Mouse (Mus musculus): ENCODE measurements around the gene Zc3h14. TPM values are rescaled to one million over a fixed set of nuclear protein-coding genes. Genes with fewer than 3 reads are reported as not detected.
A peak's percentile ranks its signal among the peaks of the same experiment; 100 is the strongest.

Zc3h14 gene
- 35.9 TPM for polyA plus RNA-seq (2012; fragmentation: generic; extraction: Trizol)

- Histone ChIP-seq H3K27me3 (ENCODE audit: control insufficient read depth, insufficient read depth, insufficient read length) (no peaks in the 10 kb centered on the region), H3K79me2 (ENCODE audit: control insufficient read depth, insufficient read depth) (peaks cover 47% of the 10 kb centered on the region), H3ac (ENCODE audit: control insufficient read depth, insufficient read length) (peak within 1 kb of the TSS; percentile 77), H3K4me2 (ENCODE audit: low read depth) (peak within 1 kb of the TSS; percentile 78), H3K36me3 (ENCODE audit: control insufficient read depth, insufficient read depth) (no peaks in the 10 kb centered on the region), H3K4me3 (peak within 1 kb of the TSS; percentile 34)
- TF ChIP-seq USF1 (IDR thresholded peaks at IDR 0.05; ENCODE audit: low read depth) (no peak), MYOG (IDR thresholded peaks at IDR 0.05; ENCODE audit: control insufficient read depth in 1 of 3, insufficient read depth in 1 of 3, insufficient read length in 2 of 3, low read depth in 2 of 3) (no peak), POLR2AphosphoS2 (IDR thresholded peaks at IDR 0.05; ENCODE audit: insufficient read length, low read depth) (peak; percentile 72), REST (IDR thresholded peaks at IDR 0.05; ENCODE audit: insufficient read depth, insufficient read length) (no peak), CEBPB (IDR thresholded peaks at IDR 0.05; ENCODE audit: insufficient read depth, poor library complexity, severe bottlenecking) (no peak), E2F4 (IDR thresholded peaks at IDR 0.05; ENCODE audit: insufficient read depth) (no peak), MYOD1 (IDR thresholded peaks at IDR 0.05; ENCODE audit: control insufficient read depth in 1 of 3, insufficient read length in 2 of 3, low read depth in 2 of 3) (peak in 1 of 3 experiments; percentile 4), POLR2A (IDR thresholded peaks at IDR 0.05; ENCODE audit: insufficient read length, low read depth) (peak; percentile 83), SRF (IDR thresholded peaks at IDR 0.05; ENCODE audit: control insufficient read depth, insufficient read length, low read depth) (no peak), TCF3 (IDR thresholded peaks at IDR 0.05; ENCODE audit: insufficient read length, low read depth) (no peak), TCF12 (IDR thresholded peaks at IDR 0.05; ENCODE audit: insufficient read depth, poor library complexity, severe bottlenecking) (no peak), MAX (IDR thresholded peaks at IDR 0.05; ENCODE audit: low read depth) (no peak)
Observed at GRCm38 (mm10) chr12:98746746-98747379, at the start of gene Zc3h14. TSS of gene Zc3h14 (plus strand) at chr12:98746964.

GRCm38 (mm10) chr12:98697202-98697601 is 49.6 kb upstream of the Zc3h14 start:
- no peak overlapping the region for H3K4me3 ChIP-seq
- no peaks in the 10 kb centered on the region for H3K79me2 ChIP-seq (ENCODE audit: control insufficient read depth, insufficient read depth)
- no peaks in the 10 kb centered on the region for H3K27me3 ChIP-seq (ENCODE audit: control insufficient read depth, insufficient read depth, insufficient read length)
- H3K4me2 ChIP-seq (ENCODE audit: low read depth) = no peak overlapping the region
- no peak overlapping the region for H3ac ChIP-seq (ENCODE audit: control insufficient read depth, insufficient read length)
- TF ChIP-seq POLR2A (IDR thresholded peaks at IDR 0.05; ENCODE audit: insufficient read length, low read depth) (no peak), CEBPB (IDR thresholded peaks at IDR 0.05; ENCODE audit: insufficient read depth, poor library complexity, severe bottlenecking) (no peak), SRF (IDR thresholded peaks at IDR 0.05; ENCODE audit: control insufficient read depth, insufficient read length, low read depth) (no peak), MAX (IDR thresholded peaks at IDR 0.05; ENCODE audit: low read depth) (no peak), E2F4 (IDR thresholded peaks at IDR 0.05; ENCODE audit: insufficient read depth) (no peak), POLR2AphosphoS2 (IDR thresholded peaks at IDR 0.05; ENCODE audit: insufficient read length, low read depth) (no peak), TCF12 (IDR thresholded peaks at IDR 0.05; ENCODE audit: insufficient read depth, poor library complexity, severe bottlenecking) (no peak), TCF3 (IDR thresholded peaks at IDR 0.05; ENCODE audit: insufficient read length, low read depth) (no peak), MYOD1 (IDR thresholded peaks at IDR 0.05; ENCODE audit: control insufficient read depth in 1 of 3, insufficient read length in 2 of 3, low read depth in 2 of 3) (no peak), MYOG (IDR thresholded peaks at IDR 0.05; ENCODE audit: control insufficient read depth in 1 of 3, insufficient read depth in 1 of 3, insufficient read length in 2 of 3, low read depth in 2 of 3) (no peak)
- peaks cover 38% of the 10 kb centered on the region for H3K36me3 ChIP-seq (ENCODE audit: control insufficient read depth, insufficient read depth)

- Histone ChIP-seq H3K27me3 (ENCODE audit: control insufficient read depth, insufficient read depth, insufficient read length) (no peaks in the 10 kb centered on the region), H3K79me2 (ENCODE audit: control insufficient read depth, insufficient read depth) (no peaks in the 10 kb centered on the region), H3K36me3 (ENCODE audit: control insufficient read depth, insufficient read depth) (peaks cover 9% of the 10 kb centered on the region), H3ac (ENCODE audit: control insufficient read depth, insufficient read length) (no peak overlapping the region), H3K4me2 (ENCODE audit: low read depth) (no peak overlapping the region), H3K4me3 (no peak overlapping the region)
- TF ChIP-seq SRF (IDR thresholded peaks at IDR 0.05; ENCODE audit: control insufficient read depth, insufficient read length, low read depth) = no peak
- TF ChIP-seq TCF3 (IDR thresholded peaks at IDR 0.05; ENCODE audit: insufficient read length, low read depth) = no peak
Observed at GRCm38 (mm10) chr12:98701564-98701963, 45.2 kb upstream of the Zc3h14 start.

GRCm38 (mm10) chr12:98703554-98703953 is 43.2 kb upstream of the Zc3h14 start:
- no peaks in the 10 kb centered on the region for H3K79me2 ChIP-seq (ENCODE audit: control insufficient read depth, insufficient read depth)
- peaks cover 13% of the 10 kb centered on the region for H3K36me3 ChIP-seq (ENCODE audit: control insufficient read depth, insufficient read depth)
- TF ChIP-seq POLR2AphosphoS2 (IDR thresholded peaks at IDR 0.05; ENCODE audit: insufficient read length, low read depth) = no peak
- TF ChIP-seq USF1 (IDR thresholded peaks at IDR 0.05; ENCODE audit: low read depth) = no peak
- TF ChIP-seq TCF12 (IDR thresholded peaks at IDR 0.05; ENCODE audit: insufficient read depth, poor library complexity, severe bottlenecking) = no peak
- TF ChIP-seq MYOD1 (IDR thresholded peaks at IDR 0.05; ENCODE audit: control insufficient read depth in 1 of 3, insufficient read length in 2 of 3, low read depth in 2 of 3) = no peak
- no peak for TF ChIP-seq E2F4 (IDR thresholded peaks at IDR 0.05; ENCODE audit: insufficient read depth)
- no peak for TF ChIP-seq MAX (IDR thresholded peaks at IDR 0.05; ENCODE audit: low read depth)
- TF ChIP-seq MYOG (IDR thresholded peaks at IDR 0.05; ENCODE audit: control insufficient read depth in 1 of 3, insufficient read depth in 1 of 3, insufficient read length in 2 of 3, low read depth in 2 of 3) = no peak
- no peak for TF ChIP-seq CEBPB (IDR thresholded peaks at IDR 0.05; ENCODE audit: insufficient read depth, poor library complexity, severe bottlenecking)
- TF ChIP-seq REST (IDR thresholded peaks at IDR 0.05; ENCODE audit: insufficient read depth, insufficient read length) = no peak
- TF ChIP-seq SRF (IDR thresholded peaks at IDR 0.05; ENCODE audit: control insufficient read depth, insufficient read length, low read depth) = no peak
- no peak for TF ChIP-seq TCF3 (IDR thresholded peaks at IDR 0.05; ENCODE audit: insufficient read length, low read depth)

GRCm38 (mm10) chr12:98703961-98704360 is 42.8 kb upstream of the Zc3h14 start:
- no peak for TF ChIP-seq REST (IDR thresholded peaks at IDR 0.05; ENCODE audit: insufficient read depth, insufficient read length)
- TF ChIP-seq TCF3 (IDR thresholded peaks at IDR 0.05; ENCODE audit: insufficient read length, low read depth) = no peak
- no peaks in the 10 kb centered on the region for H3K27me3 ChIP-seq (ENCODE audit: control insufficient read depth, insufficient read depth, insufficient read length)
- H3K36me3 ChIP-seq (ENCODE audit: control insufficient read depth, insufficient read depth) = peaks cover 17% of the 10 kb centered on the region
- H3ac ChIP-seq (ENCODE audit: control insufficient read depth, insufficient read length) = no peak overlapping the region
- H3K4me2 ChIP-seq (ENCODE audit: low read depth) = no peak overlapping the region
- no peak overlapping the region for H3K4me3 ChIP-seq
- H3K79me2 ChIP-seq (ENCODE audit: control insufficient read depth, insufficient read depth) = no peaks in the 10 kb centered on the region

More at GRCm38 (mm10) chr12:98703554-98703953, 43.2 kb upstream of the Zc3h14 start:
- H3ac ChIP-seq (ENCODE audit: control insufficient read depth, insufficient read length) = no peak overlapping the region
- no peaks in the 10 kb centered on the region for H3K27me3 ChIP-seq (ENCODE audit: control insufficient read depth, insufficient read depth, insufficient read length)
- H3K4me3 ChIP-seq = no peak overlapping the region
- no peak overlapping the region for H3K4me2 ChIP-seq (ENCODE audit: low read depth)

Data from myocyte (in vitro differentiated cells).